Mouse (Mus musculus) liver, embryonic 13.5 days (tissue): Measurements from ENCODE around the gene Bcl9. TPM values are rescaled to one million over a fixed set of nuclear protein-coding genes. Genes with fewer than 3 reads are reported as not detected.

Source experiments
- ATAC-seq: fragments of 200-750 bp; cut with Nextera tagmentation; 2 replicates; pipeline ENCODE4 v1.8.0; 2017; ENCODE audit warnings: low read depth, mild to moderate bottlenecking, moderate number of reproducible peaks, moderate library complexity
- DNase-seq: peaks from one replicate; pipeline ENCODE4 v3.0.0; 2022
- H3K27ac ChIP-seq: fragments of 300-500 bp; sonication (generic); 2 replicates; pipeline ENCODE4 v1.5.1; 2015; ENCODE audit warnings: moderate library complexity, mild to moderate bottlenecking, inconsistent platforms
- H3K27me3 ChIP-seq: fragments of 300-500 bp; sonication (generic); 2 replicates; pipeline ENCODE4 v1.6.1; 2015; ENCODE audit warnings: mild to moderate bottlenecking, inconsistent platforms
- H3K36me3 ChIP-seq: fragments of 300-500 bp; sonication (generic); 2 replicates; pipeline ENCODE4 v1.6.1; 2015; ENCODE audit warnings: mild to moderate bottlenecking, inconsistent platforms
- H3K4me1 ChIP-seq: fragments of 300-500 bp; sonication (generic); replicated peaks from 2 replicates; pipeline ENCODE4 v1.6.1; 2015; ENCODE audit warnings: inconsistent platforms
- H3K4me2 ChIP-seq: fragments of 300-500 bp; sonication (generic); 2 replicates; pipeline ENCODE4 v1.6.1; 2015; ENCODE audit warnings: inconsistent platforms, mild to moderate bottlenecking, moderate library complexity
- H3K4me3 ChIP-seq: fragments of 300-500 bp; sonication (generic); replicated peaks from 2 replicates; pipeline ENCODE4 v1.5.1; 2015; ENCODE audit warnings: mild to moderate bottlenecking, inconsistent platforms
- H3K9ac ChIP-seq: fragments of 300-500 bp; sonication (generic); 2 replicates; pipeline ENCODE4 v1.6.1; 2015; ENCODE audit warnings: mild to moderate bottlenecking, inconsistent platforms
- H3K9me3 ChIP-seq: fragments of 300-500 bp; sonication (generic); replicated peaks from 2 replicates; pipeline ENCODE4 v1.6.1; 2016; ENCODE audit warnings: inconsistent platforms
- WGBS: fragments of 180-500 bp; shearing (Covaris S2); methylation state at CpG from one replicate; pipeline ENCODE4 v1.1.7; 2015; ENCODE audit not compliant: insufficient replicate concordance; 5-methylcytosine and 5-hydroxymethylcytosine counted together
- polyA plus RNA-seq: library from polyadenylated mRNA; unstranded; fragments of >200 nt; fragmentation: Nextera tagmentation; extraction: Ambion mirVana; gene quantifications from 2 replicates; pipeline ENCODE4 v1.2.1, GENCODE M21; 2015

Bcl9 gene
- polyA plus RNA-seq, 1 experiment from 2014 or later, result 4.4 TPM

- Histone ChIP-seq H3K9ac (no peak overlapping the region), H3K4me3 (no peak overlapping the region), H3K9me3 (no peaks in the 10 kb centered on the region), H3K27me3 (peaks cover 16% of the 10 kb centered on the region), H3K4me1 (peaks cover 23% of the 10 kb centered on the region), H3K36me3 (no peaks in the 10 kb centered on the region), H3K27ac (no peak overlapping the region), H3K4me2 (no peak overlapping the region)
- ATAC-seq (no peak), DNase-seq (no peak)
- WGBS, result 68% methylated on average over 5 of the region's 5 CpGs
These were observed 66.9 kb downstream of the Bcl9 start for GRCm38 (mm10) chr3:97230631-97231404.

GRCm38 (mm10) chr3:97228457-97228856, 69.3 kb downstream of the Bcl9 start:
- H3K27ac ChIP-seq, result 0 out of 2 replicates have a peak overlapping the region, but pooled peaks have one; percentile 72
- WGBS, result 30% methylated on average over 12 of the region's 12 CpGs
- ATAC-seq, result no peak

GRCm38 (mm10) chr3:97228020-97228419, 69.7 kb downstream of the Bcl9 start:
- H3K4me1 ChIP-seq, result peaks cover 24% of the 10 kb centered on the region
- peaks cover 16% of the 10 kb centered on the region for H3K27me3 ChIP-seq
- ATAC-seq (peak; percentile 22), DNase-seq (no peak)
- WGBS, result 4% methylated on average over 16 of the region's 16 CpGs
- no peaks in the 10 kb centered on the region for H3K36me3 ChIP-seq
- H3K9ac ChIP-seq, result peak overlapping the region; percentile 76
- peak overlapping the region; percentile 72 for H3K27ac ChIP-seq
- H3K9me3 ChIP-seq, result no peaks in the 10 kb centered on the region
- H3K4me3 ChIP-seq, result peak overlapping the region; percentile 67
- peak overlapping the region; percentile 83 for H3K4me2 ChIP-seq

More at GRCm38 (mm10) chr3:97228457-97228856, 69.3 kb downstream of the Bcl9 start:
- no peaks in the 10 kb centered on the region for H3K9me3 ChIP-seq
- peak overlapping the region; percentile 83 for H3K4me2 ChIP-seq
- H3K4me1 ChIP-seq, result peaks cover 24% of the 10 kb centered on the region
- H3K36me3 ChIP-seq, result no peaks in the 10 kb centered on the region
- H3K9ac ChIP-seq, result no peak overlapping the region
- peaks cover 16% of the 10 kb centered on the region for H3K27me3 ChIP-seq
- peak overlapping the region; percentile 67 for H3K4me3 ChIP-seq
- DNase-seq, result no peak

- peak overlapping the region; percentile 67 for H3K4me3 ChIP-seq
- peak overlapping the region; percentile 72 for H3K27ac ChIP-seq
- peak overlapping the region; percentile 83 for H3K4me2 ChIP-seq
- H3K4me1 ChIP-seq, result peaks cover 24% of the 10 kb centered on the region
- peak overlapping the region; percentile 76 for H3K9ac ChIP-seq
- WGBS, result 2% methylated on average over 42 of the region's 79 CpGs
- H3K36me3 ChIP-seq, result no peaks in the 10 kb centered on the region
- peak; percentile 79 for DNase-seq
- peaks cover 16% of the 10 kb centered on the region for H3K27me3 ChIP-seq
- no peaks in the 10 kb centered on the region for H3K9me3 ChIP-seq
- ATAC-seq, result peak; percentile 87
These were observed 70.3 kb downstream of the Bcl9 start for GRCm38 (mm10) chr3:97227259-97228005.

GRCm38 (mm10) chr3:97226719-97227118, 71.0 kb downstream of the Bcl9 start:
- Histone ChIP-seq H3K27me3 (peaks cover 16% of the 10 kb centered on the region), H3K4me3 (peak overlapping the region; percentile 67), H3K36me3 (no peaks in the 10 kb centered on the region), H3K4me1 (peaks cover 24% of the 10 kb centered on the region), H3K27ac (no peak overlapping the region), H3K9ac (peak overlapping the region; percentile 76), H3K4me2 (peak overlapping the region; percentile 83), H3K9me3 (no peaks in the 10 kb centered on the region)
- 3% methylated on average over 18 of the region's 18 CpGs for WGBS
- DNase-seq (no peak), ATAC-seq (no peak)

GRCm38 (mm10) chr3:97225231-97225630, 72.5 kb downstream of the Bcl9 start:
- Histone ChIP-seq H3K4me1 (peaks cover 24% of the 10 kb centered on the region), H3K4me3 (no peak overlapping the region), H3K9ac (no peak overlapping the region), H3K27me3 (peaks cover 16% of the 10 kb centered on the region), H3K4me2 (no peak overlapping the region), H3K36me3 (0 out of 2 replicates have a peak, but pooled peaks cover 3% of the 10 kb centered on the region), H3K9me3 (no peaks in the 10 kb centered on the region), H3K27ac (no peak overlapping the region)
- 64% methylated on average over 5 of the region's 5 CpGs for WGBS
- ATAC-seq, result no peak
- no peak for DNase-seq

- Histone ChIP-seq H3K9me3 (no peaks in the 10 kb centered on the region), H3K27me3 (peaks cover 12% of the 10 kb centered on the region), H3K4me1 (peaks cover 20% of the 10 kb centered on the region), H3K4me2 (no peak overlapping the region), H3K4me3 (no peak overlapping the region), H3K27ac (no peak overlapping the region), H3K9ac (no peak overlapping the region), H3K36me3 (0 out of 2 replicates have a peak, but pooled peaks cover 3% of the 10 kb centered on the region)
- WGBS, result 61% methylated on average over 9 of the region's 9 CpGs
- DNase-seq (no peak), ATAC-seq (no peak)
These were observed 74.5 kb downstream of the Bcl9 start for GRCm38 (mm10) chr3:97223261-97223660.

GRCm38 (mm10) chr3:97215526-97215925, 82.2 kb downstream of the Bcl9 start:
- Histone ChIP-seq H3K36me3 (peaks cover 24% of the 10 kb centered on the region), H3K9ac (no peak overlapping the region), H3K27me3 (no peaks in the 10 kb centered on the region), H3K4me1 (no peaks in the 10 kb centered on the region), H3K4me3 (no peak overlapping the region), H3K9me3 (no peaks in the 10 kb centered on the region), H3K27ac (no peak overlapping the region), H3K4me2 (no peak overlapping the region)
- WGBS, result 69% methylated on average over 3 of the region's 3 CpGs
- DNase-seq, result no peak
- no peak for ATAC-seq

GRCm38 (mm10) chr3:97214439-97214838, 83.3 kb downstream of the Bcl9 start:
- Histone ChIP-seq H3K4me1 (no peaks in the 10 kb centered on the region), H3K9me3 (no peaks in the 10 kb centered on the region), H3K4me2 (no peak overlapping the region), H3K27me3 (no peaks in the 10 kb centered on the region), H3K9ac (no peak overlapping the region), H3K27ac (no peak overlapping the region), H3K36me3 (peaks cover 33% of the 10 kb centered on the region), H3K4me3 (no peak overlapping the region)
- DNase-seq, result no peak
- 67% methylated on average over 1 of the region's 1 CpGs for WGBS
- no peak for ATAC-seq

- Histone ChIP-seq H3K9ac (no peak overlapping the region), H3K27ac (no peak overlapping the region), H3K4me2 (no peak overlapping the region), H3K36me3 (peaks cover 36% of the 10 kb centered on the region), H3K4me1 (no peaks in the 10 kb centered on the region), H3K9me3 (no peaks in the 10 kb centered on the region), H3K27me3 (no peaks in the 10 kb centered on the region), H3K4me3 (no peak overlapping the region)
- ATAC-seq (no peak), DNase-seq (no peak)
- WGBS, result 82% methylated on average over 10 of the region's 10 CpGs
These were observed 83.8 kb downstream of the Bcl9 start for GRCm38 (mm10) chr3:97213871-97214270.

GRCm38 (mm10) chr3:97211177-97211576, 86.5 kb downstream of the Bcl9 start:
- H3K9me3 ChIP-seq, result no peaks in the 10 kb centered on the region

More at GRCm38 (mm10) chr3:97211177-97211576, 86.5 kb downstream of the Bcl9 start:
- Histone ChIP-seq H3K9ac (no peak overlapping the region), H3K27ac (no peak overlapping the region), H3K4me3 (no peak overlapping the region), H3K27me3 (no peaks in the 10 kb centered on the region), H3K36me3 (peaks cover 43% of the 10 kb centered on the region), H3K4me2 (no peak overlapping the region), H3K4me1 (no peaks in the 10 kb centered on the region)
- ATAC-seq, result no peak
- whole genome bisulfite sequencing, result 29% methylated on average over 5 of the region's 5 CpGs
- DNase-seq, result no peak
